Mouse (Mus musculus) ES-E14 (cell line): Measurements from ENCODE around the gene Zfp286. TPM values are rescaled to one million over a fixed set of nuclear protein-coding genes. Genes with fewer than 3 reads are reported as not detected.

ENCODE experiments used
- DNase-seq: peaks from one replicate; pipeline ENCODE4 v3.0.0-alpha.2; 2013; ENCODE audit warnings: low read depth, low spot score
- H3K27ac ChIP-seq: 2 replicates; pipeline ENCODE4 v1.5.1; 2012; ENCODE audit warnings: low read depth, mild to moderate bottlenecking, low read length, moderate library complexity, mixed read lengths; ENCODE audit not compliant: poor library complexity, insufficient read depth, severe bottlenecking
- H3K36me3 ChIP-seq: 2 replicates; pipeline ENCODE4 v1.6.1; 2012; ENCODE audit warnings: mild to moderate bottlenecking, low read length, moderate library complexity, mixed read lengths; ENCODE audit not compliant: control insufficient read depth, poor library complexity, insufficient read depth, severe bottlenecking
- H3K4me1 ChIP-seq, 2 experiments: fragments of 150-350 bp in 1 of 2; sonication (generic) in 1 of 2; 2 replicates each; pipeline ENCODE4 v1.6.1; 2012; ENCODE audit warnings: low read length in 2 of 2, mild to moderate bottlenecking in 1 of 2, mixed read lengths in 1 of 2; ENCODE audit not compliant: control insufficient read depth in 2 of 2, insufficient read depth in 2 of 2, poor library complexity in 1 of 2
- H3K4me3 ChIP-seq, 2 experiments: fragments of 150-350 bp in 1 of 2; sonication (generic) in 1 of 2; 2 replicates each; pipeline ENCODE4 v1.5.1; 2012; ENCODE audit warnings: low read length in 2 of 2, low read depth in 1 of 2, mild to moderate bottlenecking in 1 of 2, mixed read lengths in 1 of 2; ENCODE audit not compliant: insufficient read depth in 1 of 2, poor library complexity in 1 of 2, severe bottlenecking in 1 of 2
- H3K9ac ChIP-seq: 2 replicates; pipeline ENCODE4 v1.6.1; 2012; ENCODE audit warnings: low read depth, mild to moderate bottlenecking, low read length, mixed read lengths; ENCODE audit not compliant: poor library complexity, insufficient read depth, severe bottlenecking
- H3K9me3 ChIP-seq: fragments of 150-350 bp; sonication (generic); 2 replicates; pipeline ENCODE4 v1.6.1; 2012; ENCODE audit warnings: low read depth, mild to moderate bottlenecking, low read length; ENCODE audit not compliant: control insufficient read depth, insufficient read depth
- CHD2 ChIP-seq: IDR thresholded peaks from 2 replicates; pipeline ENCODE4 v1.6.1; 2014; ENCODE audit warnings: mild to moderate bottlenecking, low read depth, low read length, inconsistent platforms
- HCFC1 ChIP-seq: IDR thresholded peaks from 2 replicates; pipeline ENCODE4 v1.6.1; 2012; ENCODE audit warnings: low read length, inconsistent platforms, borderline replicate concordance; ENCODE audit not compliant: insufficient read depth
- MAFK ChIP-seq: IDR thresholded peaks from 2 replicates; pipeline ENCODE4 v1.6.1; 2014; ENCODE audit warnings: mild to moderate bottlenecking, low read depth, low read length, inconsistent platforms; ENCODE audit not compliant: insufficient read depth
- ZC3H11A ChIP-seq: IDR thresholded peaks from 2 replicates; pipeline ENCODE4 v1.6.1; 2012; ENCODE audit warnings: low read depth, mild to moderate bottlenecking, inconsistent platforms, low read length, borderline replicate concordance
- ZNF384 ChIP-seq: IDR thresholded peaks from 2 replicates; pipeline ENCODE4 v1.6.1; 2012; ENCODE audit warnings: low read depth, low read length, inconsistent platforms
- in situ Hi-C, 2 experiments: fragments of 600-800 bp; cut with MboI; formaldehyde crosslinking; loops; one replicate each; pipeline ENCODE4 v1.15.1; 2025; ENCODE audit warnings: low sequenced_read_pairs in 2 of 2, inconsistent platforms in 1 of 2; ENCODE audit not compliant: unreplicated experiment in 2 of 2
- total RNA-seq: library from RNA; depleted of rRNA; stranded (reverse); fragments of 300-350 nt; gene quantifications from 2 replicates; pipeline ENCODE4 v1.2.3, GENCODE M21; 2012; rRNA removed

The Zfp286 gene
- total RNA-seq, 1 experiment: 9.1 TPM

GRCm38 (mm10) chr11:62710657-62711056, 78.6 kb downstream of the Zfp286 start:
- Histone ChIP-seq H3K36me3 (no peaks in the 10 kb centered on the region), H3K4me3 (no peak overlapping the region), H3K9me3 (no peaks in the 10 kb centered on the region), H3K4me1 (no peaks in the 10 kb centered on the region), H3K9ac (no peak overlapping the region), H3K27ac (no peak overlapping the region)
- TF ChIP-seq HCFC1 (no peak), MAFK (no peak), ZC3H11A (no peak), ZNF384 (no peak), CHD2 (no peak)
- in situ Hi-C loops: no loop called here
- no peak for DNase-seq

DNA sequence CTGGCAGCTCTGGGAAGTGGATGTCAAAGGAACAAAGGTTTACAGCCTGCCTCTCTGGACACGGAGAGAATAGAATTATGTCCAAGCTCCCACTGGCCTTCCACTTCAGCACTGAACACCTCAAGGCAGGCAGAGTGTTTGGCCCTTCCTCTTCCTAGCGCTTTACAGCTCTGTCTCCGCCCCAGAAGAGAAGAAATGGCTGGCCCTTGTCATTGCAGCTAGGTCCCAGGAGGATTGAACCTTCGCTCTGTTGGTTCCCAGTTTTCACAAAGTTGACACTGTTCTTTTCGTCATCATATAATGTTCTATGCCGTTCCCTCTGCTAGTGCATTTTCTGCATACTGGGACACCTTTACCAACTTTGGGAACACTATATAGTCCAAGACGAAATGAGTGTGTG, 81.0 kb downstream of the Zfp286 start:
- H3K4me1 ChIP-seq: no peaks in the 10 kb centered on the region
- no peaks in the 10 kb centered on the region for H3K36me3 ChIP-seq
- no peak overlapping the region for H3K4me3 ChIP-seq
- TF ChIP-seq ZNF384: no peak
- TF ChIP-seq MAFK: no peak
- no peak for TF ChIP-seq ZC3H11A
- TF ChIP-seq HCFC1: no peak
- no peak for TF ChIP-seq CHD2
- H3K9ac ChIP-seq: no peak overlapping the region
- in situ Hi-C loops: no loop called here
- H3K9me3 ChIP-seq: no peaks in the 10 kb centered on the region
- H3K27ac ChIP-seq: no peak overlapping the region
- no peak for DNase-seq

- Histone ChIP-seq H3K4me1 (no peaks in the 10 kb centered on the region), H3K27ac (no peak overlapping the region), H3K36me3 (no peaks in the 10 kb centered on the region), H3K9me3 (no peaks in the 10 kb centered on the region), H3K9ac (no peak overlapping the region), H3K4me3 (no peak overlapping the region)
- in situ Hi-C loops: no loop called here
- no peak for DNase-seq
- TF ChIP-seq HCFC1 (no peak), MAFK (no peak), ZC3H11A (no peak), ZNF384 (no peak), CHD2 (no peak)
Observed at GRCm38 (mm10) chr11:62706141-62706540, 83.1 kb downstream of the Zfp286 start.

Other genes with a start within 250 kb of the Zfp286 start
- gene Ubb, start 238.3 kb downstream of the Zfp286 start, total RNA-seq: 1,350 and 1,664 TPM in 2 replicates
- gene Trpv2, start 215.0 kb downstream of the Zfp286 start, total RNA-seq: 9.8 and 13.4 TPM in 2 replicates
- 9.9 and 11.6 TPM in 2 replicates for gene Lrrc75a, start 140.9 kb downstream of the Zfp286 start, total RNA-seq
- 11.4 and 13.6 TPM in 2 replicates for gene Mmgt2, start 140.8 kb downstream of the Zfp286 start, total RNA-seq
- 2.2 and 3.6 TPM in 2 replicates for gene Zfp287, start 57.6 kb downstream of the Zfp286 start, total RNA-seq
- gene Gm10428, start 36.4 kb downstream of the Zfp286 start, total RNA-seq: not detected in 2 replicates
- gene Trim16, start 30.8 kb upstream of the Zfp286 start, total RNA-seq: 3.5 and 4.1 TPM in 2 replicates
- 0.85 and 1.2 TPM in 2 replicates for gene Fbxw10, start 57.6 kb upstream of the Zfp286 start, total RNA-seq
- gene Tvp23b, start 90.0 kb upstream of the Zfp286 start, total RNA-seq: 62.5 and 68.5 TPM in 2 replicates
- gene Cdrt4, start 161.7 kb upstream of the Zfp286 start, total RNA-seq: 1.1 and 1.6 TPM in 2 replicates